Mouse (Mus musculus) gastrocnemius, postnatal 4 days (tissue): Measurements from ENCODE around the gene 1520401A03Rik. TPM values are rescaled to one million over a fixed set of nuclear protein-coding genes. Genes with fewer than 3 reads are reported as not detected.

ENCODE experiments used
- DNase-seq, 2 experiments: peaks; one replicate each; pipeline ENCODE4 v3.0.0; 2021 to 2022; ENCODE audit warnings: low spot score in 2 of 2, mixed read lengths in 2 of 2
- total RNA-seq, 2 experiments: library from RNA; stranded (reverse); gene quantifications; 2 replicates each; pipeline ENCODE4 v1.2.3; 2021

The 1520401A03Rik gene
- total RNA-seq, 2 experiments from 2014 or later, result 0.26 to 0.66 TPM

DNA sequence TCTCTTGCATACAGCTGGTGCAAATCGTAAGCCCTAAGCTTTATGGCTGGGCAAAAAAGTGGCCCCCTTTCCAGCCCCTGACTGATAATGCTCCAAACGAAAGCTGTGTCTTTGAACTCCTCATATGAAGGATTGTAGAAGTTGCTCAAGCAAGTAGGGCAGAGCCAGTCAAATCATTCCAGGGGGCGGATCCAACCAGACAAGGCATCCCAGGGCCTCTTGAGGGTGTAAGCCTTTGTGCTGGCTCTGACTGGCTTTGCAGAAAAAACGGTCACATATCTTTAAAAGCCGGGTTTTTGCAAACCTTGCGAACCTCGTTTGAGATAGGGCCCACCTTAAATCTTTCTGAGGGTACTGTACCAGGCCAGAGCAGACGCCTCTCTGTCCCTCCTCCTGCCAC is 21.5 kb upstream of the 1520401A03Rik start:
- no peak for DNase-seq

GRCm38 (mm10) chr17:23742941-23743340 is 20.4 kb upstream of the 1520401A03Rik start:
- DNase-seq, result no peak

- no peak for DNase-seq
Observed at GRCm38 (mm10) chr17:23742210-23742793, 19.7 kb upstream of the 1520401A03Rik start.

- DNase-seq, result no peak
Observed at GRCm38 (mm10) chr17:23741359-23742209, 19.0 kb upstream of the 1520401A03Rik start.

GRCm38 (mm10) chr17:23740598-23741021 is 18.0 kb upstream of the 1520401A03Rik start, which contains the start of gene Paqr4:
Gene Paqr4, minus strand, starts transcription at chr17:23740867.
- DNase-seq, result no peak

DNA sequence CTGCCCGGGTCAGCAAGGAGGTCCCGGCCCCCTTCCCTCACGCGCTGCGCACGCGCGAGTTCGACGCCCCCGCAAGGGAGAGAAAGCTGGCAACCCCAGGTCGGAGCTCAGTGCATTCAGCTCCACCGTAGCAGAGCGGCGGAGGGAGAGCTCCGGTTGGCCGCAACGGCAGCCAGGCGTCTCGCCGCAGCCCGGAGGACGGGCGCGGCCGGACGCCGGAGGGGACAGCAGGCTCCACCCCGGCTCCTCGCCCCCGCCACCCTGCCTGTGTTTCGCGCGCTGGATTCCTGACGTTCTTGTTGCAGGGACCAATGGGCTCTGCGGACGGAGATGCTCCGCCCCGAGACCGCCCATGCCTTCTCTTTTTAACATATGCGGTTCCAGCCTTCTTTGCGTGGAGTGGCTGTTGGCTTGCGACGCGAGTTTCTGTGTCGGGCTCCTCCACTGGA is 17.6 kb upstream of the 1520401A03Rik start:
- peak; percentile 76 to 87 for DNase-seq

GRCm38 (mm10) chr17:23739202-23740135 is 16.9 kb upstream of the 1520401A03Rik start:
- DNase-seq, result peak in 1 of 2 experiments; percentile 38

DNA sequence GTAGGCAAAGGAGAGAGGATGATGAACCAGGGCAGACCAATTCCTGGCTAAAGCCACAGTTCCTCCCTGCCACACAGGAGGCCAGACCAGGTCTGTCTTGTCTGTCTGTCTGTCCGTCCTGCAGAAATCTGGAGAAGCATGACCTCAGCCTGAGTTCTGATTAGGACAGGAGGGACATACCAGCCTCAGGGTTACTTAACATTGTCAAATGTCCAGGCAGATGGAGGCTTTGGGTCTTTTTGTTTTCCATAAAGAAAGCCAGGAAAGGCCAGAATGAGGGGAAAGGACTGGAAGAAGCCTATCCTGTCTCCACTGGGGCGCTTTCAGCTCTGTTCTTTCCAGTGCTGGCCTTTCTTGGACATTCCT is 16.2 kb upstream of the 1520401A03Rik start:
- DNase-seq, result no peak

DNA sequence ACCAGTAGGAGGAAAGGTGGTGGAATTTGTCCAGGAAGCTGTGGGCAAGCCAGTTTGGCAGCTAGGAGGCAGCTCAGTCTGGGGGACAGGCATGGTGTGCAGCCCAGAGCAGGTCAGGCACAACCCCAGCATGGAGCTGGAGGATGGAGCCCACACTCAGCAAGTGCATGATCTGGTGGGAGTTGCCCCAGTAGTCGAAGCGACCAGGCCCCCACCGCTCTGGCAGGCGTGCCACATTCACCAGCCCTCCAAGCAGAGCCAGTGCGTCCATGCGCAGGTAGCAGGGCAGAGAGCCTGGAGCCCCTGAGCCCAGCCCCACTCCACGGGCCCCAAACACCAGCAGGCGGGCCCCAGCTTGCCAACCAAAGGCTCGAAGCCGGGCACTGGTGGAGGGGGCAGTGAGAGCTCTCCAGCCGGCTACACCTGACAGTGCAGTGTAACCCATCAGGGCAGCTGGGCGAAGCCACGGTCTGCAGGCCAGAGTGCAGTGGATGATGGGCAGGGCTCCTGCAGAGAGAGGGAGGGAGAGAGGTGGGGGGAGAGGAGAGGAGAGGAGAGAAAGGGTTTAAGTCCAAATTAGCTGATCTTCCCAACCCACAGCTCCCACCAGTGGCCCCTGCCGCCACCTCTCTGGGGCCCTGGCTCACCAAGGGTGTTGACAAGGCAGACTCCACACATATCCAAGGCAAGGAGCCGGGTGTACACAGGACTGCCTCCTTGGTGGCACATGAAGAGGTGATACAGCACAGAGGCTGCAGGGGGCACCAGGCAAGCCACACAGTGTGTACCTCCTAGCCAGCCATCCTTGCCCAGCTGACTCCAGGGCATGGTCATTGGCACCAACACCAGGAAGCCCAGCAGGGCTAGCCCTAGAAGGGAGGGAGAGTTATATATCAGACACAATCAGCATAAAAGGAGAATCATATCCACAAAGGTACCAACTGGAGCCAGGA is 15.2 kb upstream of the 1520401A03Rik start:
- DNase-seq, result no peak

DNA sequence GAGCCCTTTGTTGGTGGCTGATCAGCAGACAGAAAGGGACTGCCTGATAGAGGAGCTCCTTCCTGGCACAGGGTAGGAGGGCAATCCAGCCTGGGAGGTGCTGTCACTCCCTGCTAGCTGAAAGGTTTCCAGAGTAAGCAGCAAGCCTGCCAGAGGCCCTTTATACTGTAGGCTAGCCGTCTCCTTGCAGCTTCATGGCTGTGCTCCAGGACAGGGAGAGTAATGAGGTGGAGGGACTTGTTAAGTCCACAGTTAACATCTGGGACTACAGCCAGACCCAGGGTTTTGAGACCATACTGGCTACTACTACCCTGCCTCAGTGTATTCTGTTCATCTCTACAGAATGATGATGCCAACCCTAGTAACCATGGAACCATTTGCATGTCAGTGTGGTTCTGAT is 11.8 kb upstream of the 1520401A03Rik start:
- DNase-seq, result no peak

GRCm38 (mm10) chr17:23730441-23730840 is 7.9 kb upstream of the 1520401A03Rik start:
- DNase-seq, result no peak

DNA sequence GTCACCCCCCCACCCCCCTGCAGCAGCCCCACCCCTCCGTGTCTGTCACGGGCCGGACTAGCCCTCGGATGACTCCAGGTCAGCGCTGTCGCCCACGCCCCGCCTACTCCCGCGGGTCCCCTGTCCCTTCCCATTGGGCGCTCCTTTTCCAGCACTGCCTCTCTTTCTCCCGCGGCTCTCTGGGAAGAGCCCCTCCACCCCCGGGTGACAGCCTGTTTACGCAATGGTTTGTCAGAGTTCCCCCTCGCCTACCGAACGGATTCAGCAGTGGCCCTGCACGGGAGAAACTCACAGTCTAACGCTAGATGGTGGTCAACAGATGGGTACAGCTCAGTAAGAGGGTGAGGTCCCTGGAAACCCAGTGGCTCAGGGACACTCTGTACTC is 4.2 kb upstream of the 1520401A03Rik start:
- peak; percentile 78 to 85 for DNase-seq

DNA sequence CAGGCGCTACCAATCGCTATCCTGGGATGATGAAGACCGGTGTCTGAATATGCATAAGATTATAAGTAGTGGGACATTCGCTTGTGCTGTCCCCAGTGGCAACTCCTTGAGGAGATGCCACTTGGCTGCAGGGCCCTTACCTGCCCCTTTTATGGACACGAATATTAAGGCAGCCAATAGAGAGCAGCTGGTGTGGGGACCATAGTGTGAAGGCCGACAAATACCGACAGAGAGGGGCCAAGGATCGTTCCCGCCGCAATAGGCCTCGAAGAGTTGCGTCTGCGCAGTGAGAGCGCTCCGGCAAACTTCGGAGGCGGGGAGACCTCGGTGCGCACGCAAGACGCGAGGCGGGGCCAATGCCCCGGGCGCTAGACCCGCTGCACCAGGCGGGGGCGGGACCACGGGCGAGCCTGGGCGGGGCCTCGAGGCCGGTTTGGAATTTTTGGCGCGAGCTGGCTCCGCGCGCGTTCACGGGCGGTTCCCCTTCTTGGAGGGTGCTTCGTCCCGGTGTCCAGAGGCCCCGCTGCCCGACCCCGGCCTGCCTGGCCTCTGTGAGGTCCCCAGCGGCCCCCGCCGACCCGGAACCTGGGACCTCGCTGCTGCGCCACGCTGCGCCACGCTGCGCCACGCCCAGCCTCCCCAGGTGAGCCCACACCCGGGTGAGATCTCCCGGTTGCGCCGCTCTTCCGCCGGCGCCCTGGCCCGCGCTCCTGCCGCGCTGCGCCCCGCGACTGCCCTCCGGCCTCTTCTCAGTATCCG is 3.6 kb upstream of the 1520401A03Rik start, which contains the start of gene Pkmyt1:
Gene Pkmyt1 (plus strand): TSS at position 338 of the 759 bp plus-strand sequence.
- DNase-seq, result peak; percentile 97 to 98

DNA sequence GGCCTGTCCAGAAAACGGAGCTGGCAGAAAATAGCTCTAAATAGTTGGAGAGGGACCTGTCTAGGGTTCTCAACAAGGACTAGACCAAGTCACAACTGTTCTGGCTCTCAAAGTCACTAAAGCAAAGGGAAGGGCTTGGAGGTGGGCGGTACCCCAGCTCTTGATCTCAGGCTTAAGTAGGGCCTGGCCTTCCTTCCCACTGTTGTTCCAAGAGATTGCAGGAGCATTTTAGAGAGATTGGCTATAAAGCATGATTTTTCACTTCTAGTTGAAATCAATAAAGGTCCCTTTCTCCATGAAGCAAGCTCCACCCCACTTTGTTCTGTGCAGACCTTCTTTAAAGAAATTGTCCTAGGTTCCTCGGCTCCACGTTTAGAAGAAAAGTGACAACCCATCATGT is 2.9 kb upstream of the 1520401A03Rik start:
- no peak for DNase-seq

DNA sequence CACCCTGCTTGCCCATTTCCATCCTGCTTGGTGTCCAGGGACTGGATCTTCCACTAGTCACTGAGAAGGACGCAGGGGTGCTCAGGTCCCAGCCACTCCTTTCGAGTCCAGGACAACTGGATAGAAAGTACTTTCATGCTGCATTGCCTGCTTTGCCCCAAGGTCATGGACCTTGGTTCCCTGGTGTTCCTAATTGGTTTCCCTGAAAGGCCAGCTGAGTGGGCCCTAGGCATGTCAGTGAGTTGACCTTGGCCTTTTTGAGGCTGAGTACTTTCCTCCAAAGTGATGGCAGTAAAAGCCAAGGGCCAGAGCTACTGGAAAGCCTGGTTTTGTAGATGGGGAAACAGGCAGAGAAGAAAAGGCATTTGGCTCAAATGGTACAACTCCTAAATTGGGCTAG is 697 bp downstream of the 1520401A03Rik start:
- no peak for DNase-seq

- no peak for DNase-seq
Observed at GRCm38 (mm10) chr17:23719455-23719854, 3.1 kb downstream of the 1520401A03Rik start.

DNA sequence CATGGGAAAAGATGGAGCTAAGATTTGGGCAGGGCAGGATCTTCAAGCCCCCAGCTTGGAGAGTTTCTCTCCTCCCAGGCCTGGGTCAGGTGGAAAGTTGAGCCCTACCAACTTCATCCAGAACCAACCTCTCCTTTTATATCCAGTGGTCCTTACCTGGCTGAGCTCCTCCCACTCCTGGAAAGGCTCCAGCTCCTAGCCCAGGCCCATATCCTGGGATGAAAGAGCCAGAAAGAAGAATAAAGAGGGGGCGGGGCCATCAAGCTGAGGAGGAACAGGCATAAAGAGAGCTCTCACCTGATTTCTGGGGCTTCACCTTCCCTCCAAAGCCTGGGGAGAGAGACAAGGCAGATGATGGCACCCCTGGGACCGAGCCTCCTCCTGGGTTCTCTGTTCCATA is 5.6 kb downstream of the 1520401A03Rik start:
- DNase-seq, result no peak

DNA sequence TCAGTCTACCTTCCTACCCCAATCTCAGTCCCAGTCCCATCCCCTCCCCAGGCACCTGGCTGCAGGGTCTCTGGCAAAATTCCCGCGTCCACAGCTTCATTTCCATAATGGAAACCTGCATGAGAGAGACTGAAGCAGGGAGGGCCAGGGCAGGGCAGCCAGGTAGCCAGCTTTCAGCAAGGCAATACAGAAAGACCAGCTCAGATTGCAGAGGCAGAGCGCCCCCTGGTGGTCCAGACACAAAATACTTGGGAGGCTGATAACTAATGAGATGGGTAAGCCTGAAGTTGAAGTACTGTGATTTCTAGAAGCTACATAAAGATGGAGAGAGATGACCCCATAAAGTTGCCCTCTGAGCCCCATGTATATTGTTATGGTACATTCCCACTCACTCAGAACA is 16.4 kb downstream of the 1520401A03Rik start:
- peak; percentile 64 to 73 for DNase-seq

DNA sequence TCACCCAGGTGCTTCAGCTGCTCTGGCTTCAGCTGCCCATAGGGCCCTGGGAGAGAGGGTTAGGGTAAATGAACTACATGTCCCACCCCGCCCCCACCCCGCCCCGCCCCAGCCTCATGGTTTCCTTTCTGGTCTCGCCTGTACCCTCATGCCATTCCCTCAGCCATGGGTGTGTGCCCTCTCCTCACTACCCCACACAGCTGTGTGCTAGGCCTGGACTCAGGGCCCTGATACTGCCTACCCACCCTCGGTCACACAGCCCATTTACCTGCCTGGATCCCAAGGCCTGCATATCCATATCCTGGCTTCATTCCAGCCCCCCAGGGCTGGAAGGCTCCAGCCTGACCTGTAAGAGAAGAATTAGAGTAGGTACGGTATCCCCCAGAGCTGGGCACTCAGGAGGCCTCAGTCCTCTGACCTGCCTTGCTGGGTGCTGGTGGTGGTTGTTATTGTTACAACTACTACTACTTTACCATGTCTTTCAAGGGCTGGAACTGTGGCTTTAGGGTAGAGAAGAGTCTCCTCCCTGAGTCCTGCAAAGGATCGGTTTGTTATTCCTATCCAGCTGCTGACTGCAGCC is 17.0 kb downstream of the 1520401A03Rik start:
- DNase-seq, result no peak
